Mouse (Mus musculus): Measurements from ENCODE around the gene Stap2.

DNA sequence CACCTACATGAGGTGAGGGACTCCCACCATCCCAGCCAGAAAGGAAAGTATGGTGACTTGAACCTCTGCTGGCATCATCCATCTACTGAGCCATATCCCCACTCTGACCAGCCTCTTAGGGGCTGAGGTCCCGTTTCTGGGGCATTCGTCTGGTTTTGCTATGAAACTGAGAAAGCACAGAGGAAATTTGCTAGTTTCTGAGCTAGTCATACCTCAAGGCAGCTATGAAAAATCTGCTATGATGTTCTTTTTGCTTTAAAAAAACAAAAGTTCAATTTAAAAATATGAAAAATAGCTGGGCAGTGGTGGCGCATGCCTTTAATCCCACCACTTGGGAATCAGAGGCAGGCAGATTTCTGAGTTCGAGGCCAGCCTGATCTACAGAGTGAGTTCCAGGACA lies 56.7 kb downstream of the Stap2 start:
- no peak for TF ChIP-seq EP300 (IDR thresholded peaks at IDR 0.05; ENCODE audit: insufficient read depth, low read depth, low read length)
- TF ChIP-seq CTCF (IDR thresholded peaks at IDR 0.05) = no peak
